Mouse (Mus musculus): ENCODE measurements around the gene Mdm2. TPM values are rescaled to one million over a fixed set of nuclear protein-coding genes. Genes with fewer than 3 reads are reported as not detected.

The Mdm2 gene
- polyA plus RNA-seq, 1 experiment from 2014 or later: 48.4 TPM

- no peak for ATAC-seq (ENCODE audit: low FRiP score)
These were observed 26.9 kb downstream of the Mdm2 start for GRCm38 (mm10) chr10:117683734-117684037.

GRCm38 (mm10) chr10:117682858-117683733 is 27.5 kb downstream of the Mdm2 start:
- Histone ChIP-seq H3K4me1 (replicated peaks; ENCODE audit: control insufficient read depth, insufficient read depth, low read length) (no peaks in the 10 kb centered on the region), H3K9me3 (ENCODE audit: control insufficient read depth, low read length) (no peaks in the 10 kb centered on the region), H3K9ac (no peak overlapping the region), H3K27me3 (ENCODE audit: control insufficient read depth, insufficient read depth, low read length) (no peaks in the 10 kb centered on the region), H3K4me3 (replicated peaks; ENCODE audit: low read length) (no peak overlapping the region), H3K27ac (no peak overlapping the region), H3K4me2 (replicated peaks) (no peak overlapping the region), H3K36me3 (replicated peaks; ENCODE audit: control insufficient read depth, insufficient read depth) (peaks cover 11% of the 10 kb centered on the region)
- DNase-seq (ENCODE audit: low spot score) (no peak), ATAC-seq (ENCODE audit: low FRiP score) (no peak)
- 83% methylated on average over 30 of the region's 30 CpGs for WGBS

More at GRCm38 (mm10) chr10:117683734-117684037, 26.9 kb downstream of the Mdm2 start:
- H3K36me3 ChIP-seq (replicated peaks; ENCODE audit: control insufficient read depth, insufficient read depth): peaks cover 17% of the 10 kb centered on the region
- no peaks in the 10 kb centered on the region for H3K27me3 ChIP-seq (ENCODE audit: control insufficient read depth, insufficient read depth, low read length)
- no peaks in the 10 kb centered on the region for H3K9me3 ChIP-seq (ENCODE audit: control insufficient read depth, low read length)
- 96% methylated on average over 9 of the region's 9 CpGs for WGBS
- no peak overlapping the region for H3K27ac ChIP-seq
- no peaks in the 10 kb centered on the region for H3K4me1 ChIP-seq (replicated peaks; ENCODE audit: control insufficient read depth, insufficient read depth, low read length)
- no peak overlapping the region for H3K4me2 ChIP-seq (replicated peaks)
- H3K4me3 ChIP-seq (replicated peaks; ENCODE audit: low read length): no peak overlapping the region
- no peak for DNase-seq (ENCODE audit: low spot score)
- no peak overlapping the region for H3K9ac ChIP-seq

- H3K36me3 ChIP-seq (replicated peaks; ENCODE audit: control insufficient read depth, insufficient read depth): peaks cover 4% of the 10 kb centered on the region; the same call in 1 of the 2 replicates
- no peaks in the 10 kb centered on the region for H3K27me3 ChIP-seq (ENCODE audit: control insufficient read depth, insufficient read depth, low read length)
- H3K4me2 ChIP-seq (replicated peaks): no peak overlapping the region
- H3K9me3 ChIP-seq (ENCODE audit: control insufficient read depth, low read length): no peaks in the 10 kb centered on the region
- 66% methylated on average over 14 of the region's 14 CpGs for WGBS
- H3K4me1 ChIP-seq (replicated peaks; ENCODE audit: control insufficient read depth, insufficient read depth, low read length): no peaks in the 10 kb centered on the region
- H3K9ac ChIP-seq: no peak overlapping the region
- DNase-seq (ENCODE audit: low spot score) (no peak), ATAC-seq (ENCODE audit: low FRiP score) (no peak)
- no peak overlapping the region for H3K4me3 ChIP-seq (replicated peaks; ENCODE audit: low read length)
- no peak overlapping the region for H3K27ac ChIP-seq
These were observed 28.3 kb downstream of the Mdm2 start for GRCm38 (mm10) chr10:117681999-117682857.

GRCm38 (mm10) chr10:117681543-117681942 is 29.0 kb downstream of the Mdm2 start:
- Histone ChIP-seq H3K4me1 (replicated peaks; ENCODE audit: control insufficient read depth, insufficient read depth, low read length) (no peaks in the 10 kb centered on the region), H3K4me2 (replicated peaks) (no peak overlapping the region), H3K27me3 (ENCODE audit: control insufficient read depth, insufficient read depth, low read length) (no peaks in the 10 kb centered on the region), H3K36me3 (replicated peaks; ENCODE audit: control insufficient read depth, insufficient read depth) (peaks cover 4% of the 10 kb centered on the region; the same call in 1 of the 2 replicates), H3K9me3 (ENCODE audit: control insufficient read depth, low read length) (no peaks in the 10 kb centered on the region), H3K27ac (no peak overlapping the region), H3K4me3 (replicated peaks; ENCODE audit: low read length) (no peak overlapping the region), H3K9ac (no peak overlapping the region)
- no peak for DNase-seq (ENCODE audit: low spot score)
- 81% methylated on average over 3 of the region's 3 CpGs for WGBS
- no peak for ATAC-seq (ENCODE audit: low FRiP score)

- WGBS: 89% methylated on average over 12 of the region's 12 CpGs
- H3K27me3 ChIP-seq (ENCODE audit: control insufficient read depth, insufficient read depth, low read length): no peaks in the 10 kb centered on the region
- H3K4me2 ChIP-seq (replicated peaks): no peak overlapping the region
- H3K4me3 ChIP-seq (replicated peaks; ENCODE audit: low read length): no peak overlapping the region
- H3K36me3 ChIP-seq (replicated peaks; ENCODE audit: control insufficient read depth, insufficient read depth): peaks cover 4% of the 10 kb centered on the region; the same call in 1 of the 2 replicates
- no peak overlapping the region for H3K9ac ChIP-seq
- DNase-seq (ENCODE audit: low spot score): no peak
- H3K9me3 ChIP-seq (ENCODE audit: control insufficient read depth, low read length): no peaks in the 10 kb centered on the region
- no peaks in the 10 kb centered on the region for H3K4me1 ChIP-seq (replicated peaks; ENCODE audit: control insufficient read depth, insufficient read depth, low read length)
- no peak for ATAC-seq (ENCODE audit: low FRiP score)
- H3K27ac ChIP-seq: no peak overlapping the region
These were observed 29.6 kb downstream of the Mdm2 start for GRCm38 (mm10) chr10:117680868-117681513.

GRCm38 (mm10) chr10:117679963-117680473 is 30.5 kb downstream of the Mdm2 start:
- Histone ChIP-seq H3K27me3 (ENCODE audit: control insufficient read depth, insufficient read depth, low read length) (no peaks in the 10 kb centered on the region), H3K36me3 (replicated peaks; ENCODE audit: control insufficient read depth, insufficient read depth) (peaks cover 4% of the 10 kb centered on the region; the same call in 1 of the 2 replicates), H3K27ac (no peak overlapping the region), H3K9me3 (ENCODE audit: control insufficient read depth, low read length) (no peaks in the 10 kb centered on the region), H3K4me1 (replicated peaks; ENCODE audit: control insufficient read depth, insufficient read depth, low read length) (no peaks in the 10 kb centered on the region), H3K4me2 (replicated peaks) (no peak overlapping the region), H3K9ac (no peak overlapping the region), H3K4me3 (replicated peaks; ENCODE audit: low read length) (no peak overlapping the region)
- 92% methylated on average over 14 of the region's 14 CpGs for WGBS
- DNase-seq (ENCODE audit: low spot score): no peak
- ATAC-seq (ENCODE audit: low FRiP score): no peak

GRCm38 (mm10) chr10:117679029-117679686 is 31.4 kb downstream of the Mdm2 start:
- 86% methylated on average over 5 of the region's 5 CpGs for WGBS
- Histone ChIP-seq H3K4me2 (replicated peaks) (no peak overlapping the region), H3K4me3 (replicated peaks; ENCODE audit: low read length) (no peak overlapping the region), H3K36me3 (replicated peaks; ENCODE audit: control insufficient read depth, insufficient read depth) (peaks cover 4% of the 10 kb centered on the region; the same call in 1 of the 2 replicates), H3K9me3 (ENCODE audit: control insufficient read depth, low read length) (no peaks in the 10 kb centered on the region), H3K27me3 (ENCODE audit: control insufficient read depth, insufficient read depth, low read length) (no peaks in the 10 kb centered on the region), H3K9ac (no peak overlapping the region), H3K4me1 (replicated peaks; ENCODE audit: control insufficient read depth, insufficient read depth, low read length) (no peaks in the 10 kb centered on the region), H3K27ac (no peak overlapping the region)
- DNase-seq (ENCODE audit: low spot score) (no peak), ATAC-seq (ENCODE audit: low FRiP score) (no peak)

- DNase-seq (ENCODE audit: low spot score): no peak
- no peak for ATAC-seq (ENCODE audit: low FRiP score)
- Histone ChIP-seq H3K9ac (no peak overlapping the region), H3K27me3 (ENCODE audit: control insufficient read depth, insufficient read depth, low read length) (no peaks in the 10 kb centered on the region), H3K27ac (no peak overlapping the region), H3K4me1 (replicated peaks; ENCODE audit: control insufficient read depth, insufficient read depth, low read length) (no peaks in the 10 kb centered on the region), H3K36me3 (replicated peaks; ENCODE audit: control insufficient read depth, insufficient read depth) (peaks cover 1% of the 10 kb centered on the region; the same call in 1 of the 2 replicates), H3K4me3 (replicated peaks; ENCODE audit: low read length) (no peak overlapping the region), H3K9me3 (ENCODE audit: control insufficient read depth, low read length) (no peaks in the 10 kb centered on the region), H3K4me2 (replicated peaks) (no peak overlapping the region)
- 89% methylated on average over 5 of the region's 5 CpGs for WGBS
These were observed 32.2 kb downstream of the Mdm2 start for GRCm38 (mm10) chr10:117678357-117678756.

Data from hindbrain, embryonic 14.5 days (tissue).